13 mouse cellular contexts compared by ENCODE assay signal in the genomic region with DNA sequence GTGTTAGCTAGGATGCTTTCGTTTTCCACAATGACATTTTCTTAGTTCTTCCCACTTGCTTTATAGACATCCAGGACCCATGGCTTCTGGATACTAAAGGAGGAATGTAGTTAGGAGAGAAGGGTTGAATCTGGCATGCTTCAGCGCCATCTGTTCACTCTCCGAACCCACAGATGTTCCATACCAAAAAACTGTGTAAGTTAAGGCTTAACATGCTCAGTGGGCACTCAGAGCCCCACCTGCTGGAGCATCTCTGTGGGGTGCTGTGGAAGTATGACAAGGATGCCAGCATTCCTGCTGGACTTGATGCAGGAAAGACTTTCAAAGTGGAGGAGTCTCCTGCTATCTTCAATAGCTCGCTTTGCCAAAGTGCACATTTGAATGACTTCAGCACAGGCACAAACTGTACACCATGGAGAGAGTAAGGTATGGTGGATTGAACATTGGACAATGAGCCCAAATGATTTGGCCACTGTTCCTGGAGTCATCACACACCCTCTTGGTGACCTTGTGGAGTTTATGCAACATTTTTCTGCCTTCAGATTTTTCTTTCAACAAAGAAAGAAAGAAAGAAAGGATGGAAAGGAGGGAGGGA.
DNase-seq lines count a peak whose midpoint lies in the region; ATAC-seq and TF ChIP-seq lines count a peak whose summit lies in the region.
"Had no signal": no experiment of that assay in that cellular context is flagged by ENCODE, and none has a peak within 500 bp of the region (broad histone marks: within the 10 kb centered on the region; RNA-seq: fewer than 3 reads in every experiment).

No protein-coding gene starts in this region.

- no peak overlapping the region for H3K4me3 ChIP-seq in forebrain, postnatal 0 days (ENCODE audit: low read depth, low read length)
- H3K4me3 ChIP-seq in forebrain, embryonic 16.5 days (replicated peaks; ENCODE audit: low read length), result no peak overlapping the region
- H3K4me3 ChIP-seq: midbrain, embryonic 10.5 days; stomach, embryonic 15.5 days had no signal

- no peaks in the 10 kb centered on the region for H3K36me3 ChIP-seq in forebrain, postnatal 0 days (ENCODE audit: insufficient read depth)
- no peaks in the 10 kb centered on the region for H3K36me3 ChIP-seq in forebrain, embryonic 16.5 days (ENCODE audit: control insufficient read depth, insufficient read depth)
- H3K36me3 ChIP-seq: midbrain, embryonic 10.5 days; stomach, embryonic 15.5 days had no signal

- TF ChIP-seq CTCF in forebrain, postnatal 0 days (IDR thresholded peaks at IDR 0.05; ENCODE audit: low read depth), result no peak

- no peak overlapping the region for H3K27ac ChIP-seq in forebrain, postnatal 0 days (ENCODE audit: low read depth, low read length)
- H3K27ac ChIP-seq in forebrain, embryonic 16.5 days (ENCODE audit: low read length), result no peak overlapping the region
- H3K27ac ChIP-seq: midbrain, embryonic 10.5 days; stomach, embryonic 15.5 days had no signal

- ATAC-seq in forebrain, postnatal 0 days, result no peak
- ATAC-seq in forebrain, embryonic 16.5 days, result no peak
- ATAC-seq: inflammation-experienced regulatory T-cells, adult 6 months had no signal

- H3K4me2 ChIP-seq in forebrain, postnatal 0 days (ENCODE audit: low read depth), result no peak overlapping the region
- no peak overlapping the region for H3K4me2 ChIP-seq in forebrain, embryonic 16.5 days (ENCODE audit: low read length)
- H3K4me2 ChIP-seq: stomach, embryonic 15.5 days had no signal

- H3K9ac ChIP-seq in forebrain, postnatal 0 days, result no peak overlapping the region
- no peak overlapping the region for H3K9ac ChIP-seq in forebrain, embryonic 16.5 days (replicated peaks; ENCODE audit: low read depth, low read length)
- H3K9ac ChIP-seq: stomach, embryonic 15.5 days had no signal

- no peaks in the 10 kb centered on the region for H3K9me3 ChIP-seq in forebrain, postnatal 0 days (ENCODE audit: low read length)
- H3K9me3 ChIP-seq in forebrain, embryonic 16.5 days (ENCODE audit: control insufficient read depth, low read length), result no peaks in the 10 kb centered on the region
- H3K9me3 ChIP-seq: midbrain, embryonic 10.5 days; stomach, embryonic 15.5 days had no signal

- H3K4me1 ChIP-seq in forebrain, postnatal 0 days (ENCODE audit: insufficient read depth), result no peaks in the 10 kb centered on the region
- H3K4me1 ChIP-seq in forebrain, embryonic 16.5 days (replicated peaks; ENCODE audit: control insufficient read depth, insufficient read depth, low read length), result no peaks in the 10 kb centered on the region
- H3K4me1 ChIP-seq: midbrain, embryonic 10.5 days; stomach, embryonic 15.5 days had no signal

- WGBS in forebrain, postnatal 0 days, result 77% methylated on average over 4 of the region's 4 CpGs
- WGBS in forebrain, embryonic 16.5 days, result 72% methylated on average over 4 of the region's 4 CpGs

- H3K27me3 ChIP-seq in forebrain, postnatal 0 days (ENCODE audit: insufficient read depth, low read length), result no peaks in the 10 kb centered on the region
- no peaks in the 10 kb centered on the region for H3K27me3 ChIP-seq in forebrain, embryonic 16.5 days (replicated peaks; ENCODE audit: control insufficient read depth, insufficient read depth, low read length)
- H3K27me3 ChIP-seq: stomach, embryonic 15.5 days had no signal

- DNase-seq in forebrain, postnatal 0 days, result peak; percentile 17
- DNase-seq in cerebellum, adult 18-20 months, result peak; percentile 73 to 76
- peak; percentile 47 to 74 for DNase-seq in frontal cortex, postnatal 36 days (ENCODE audit: low spot score in 2 of 2)
- peak; percentile 24 to 29 for DNase-seq in right cerebral cortex, postnatal 10 days (ENCODE audit: low spot score in 2 of 2)
- no peak for DNase-seq in lung, postnatal 4 days
- no peak for DNase-seq in retina, embryonic 14.5 days (ENCODE audit: low spot score)
- DNase-seq in thymus, postnatal 0 days (ENCODE audit: low spot score), result no peak
- DNase-seq: gastrocnemius, postnatal 10 days; kidney, postnatal 10 days had no signal

Comparison
In these comparisons a context has a peak if more than half of its experiments do, and no peak if none do; other contexts are left out.
1. DNase-seq: peak in forebrain, postnatal 0 days (single experiment), cerebellum, adult 18-20 months (2 of 2), frontal cortex, postnatal 36 days (2 of 2) and right cerebral cortex, postnatal 10 days (2 of 2); none in lung, postnatal 4 days (0 of 2), retina, embryonic 14.5 days (single experiment) and thymus, postnatal 0 days (single experiment).